Mouse (Mus musculus): ENCODE measurements around the gene Repin1. TPM values are rescaled to one million over a fixed set of nuclear protein-coding genes. Genes with fewer than 3 reads are reported as not detected.

Gene Repin1
- polyA plus RNA-seq, 1 experiment, result 8.5 TPM

DNA sequence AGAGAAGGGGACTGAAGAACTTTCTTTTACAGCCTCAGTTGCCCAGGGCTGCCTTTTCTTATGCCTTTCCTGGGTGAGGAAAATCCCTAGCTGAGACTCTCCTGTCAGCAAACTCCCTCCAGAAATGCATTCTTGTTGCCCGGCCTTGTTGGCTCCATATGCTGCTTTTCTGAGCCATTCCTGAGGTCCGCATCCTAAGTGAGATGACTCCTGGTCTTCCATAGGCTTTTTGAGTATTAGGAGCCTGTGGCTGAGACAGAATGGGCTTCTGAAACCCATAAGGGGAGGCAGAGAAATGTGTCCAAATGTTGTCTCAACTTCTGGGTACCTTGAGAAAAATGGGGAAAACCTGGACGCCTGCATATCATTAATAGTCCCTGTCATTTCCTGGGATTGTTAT lies 19.7 kb upstream of the Repin1 start:
- DNase-seq (ENCODE audit: low read depth, low spot score), result no peak
- WGBS, result 76% methylated on average over 3 of the region's 3 CpGs

DNA sequence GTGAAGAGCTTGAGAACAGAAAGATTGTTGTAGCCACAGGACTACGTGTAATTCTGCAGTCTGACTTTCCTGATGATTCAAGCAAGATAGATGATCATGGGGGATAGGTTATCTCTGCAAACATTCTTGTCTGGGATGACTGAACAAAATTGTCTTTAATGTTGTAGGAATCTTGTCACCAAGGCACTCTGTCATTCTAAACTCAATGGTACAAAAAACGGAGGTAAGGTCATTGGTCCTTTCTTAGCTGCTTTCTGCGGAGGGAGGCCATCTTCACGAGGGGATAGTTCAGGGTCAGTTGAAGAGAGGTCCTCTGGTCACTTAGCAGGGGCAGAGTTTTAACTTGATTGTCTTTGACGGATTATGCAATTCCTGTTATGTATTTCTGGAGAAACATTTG lies 14.9 kb upstream of the Repin1 start:
- no peak for DNase-seq (ENCODE audit: low read depth, low spot score)
- 47% methylated on average over 5 of the region's 5 CpGs for WGBS

- DNase-seq (ENCODE audit: low read depth, low spot score), result no peak
- 13% methylated on average over 5 of the region's 5 CpGs for WGBS
Measured at GRCm38 (mm10) chr6:48579215-48579648, 14.5 kb upstream of the Repin1 start.

- no peak for DNase-seq (ENCODE audit: low read depth, low spot score)
- 57% methylated on average over 3 of the region's 3 CpGs for WGBS
Measured at GRCm38 (mm10) chr6:48581257-48581656, 12.4 kb upstream of the Repin1 start.

- 76% methylated on average over 3 of the region's 3 CpGs for WGBS
- no peak for DNase-seq (ENCODE audit: low read depth, low spot score)
Measured at GRCm38 (mm10) chr6:48582037-48582436, 11.6 kb upstream of the Repin1 start.

DNA sequence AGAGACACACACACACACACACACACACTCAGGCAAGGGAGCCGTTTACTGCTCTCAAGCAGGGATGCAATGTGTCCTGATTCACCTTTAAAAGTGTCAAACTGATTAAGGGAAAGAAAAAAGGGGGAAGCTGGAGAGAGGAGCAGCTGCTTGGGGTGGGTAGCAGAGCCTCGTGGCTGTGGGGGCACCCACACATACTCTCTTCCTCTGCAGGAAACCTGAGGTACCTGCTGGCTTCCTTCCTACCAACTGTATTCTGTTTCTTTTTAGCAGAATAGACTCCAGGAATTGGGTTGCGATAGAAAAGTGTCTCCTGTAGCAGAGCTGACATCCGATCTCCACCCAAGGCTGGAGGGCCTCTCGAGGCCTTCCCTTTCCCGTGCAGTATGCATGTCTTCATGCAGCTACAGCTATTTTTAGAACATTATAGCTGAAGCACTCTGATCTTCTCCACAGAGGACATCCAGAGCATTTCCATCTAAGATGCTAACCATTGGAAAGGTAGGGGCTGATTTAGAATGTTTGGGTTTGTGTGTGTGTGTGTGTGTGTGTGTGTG lies 4.4 kb upstream of the Repin1 start, which contains the start of gene Gm45021:
Gene Gm45021, plus strand, starts transcription at position 417 of the 557 bp plus-strand sequence.
- 74% methylated on average over 6 of the region's 6 CpGs for WGBS
- no peak for DNase-seq (ENCODE audit: low read depth, low spot score)

- 32% methylated on average over 3 of the region's 3 CpGs for WGBS
- no peak for DNase-seq (ENCODE audit: low read depth, low spot score)
Measured at GRCm38 (mm10) chr6:48591221-48591845, 2.4 kb upstream of the Repin1 start.

- WGBS, result 61% methylated on average over 6 of the region's 6 CpGs
- no peak for DNase-seq (ENCODE audit: low read depth, low spot score)
Measured at GRCm38 (mm10) chr6:48591871-48592270, 1.8 kb upstream of the Repin1 start.

GRCm38 (mm10) chr6:48594043-48594738 lies 508 bp downstream of the Repin1 start:
- DNase-seq (ENCODE audit: low read depth, low spot score), result no peak
- under 1% methylated on average over 40 of the region's 41 CpGs for WGBS

GRCm38 (mm10) chr6:48595278-48595677 lies 1.6 kb downstream of the Repin1 start:
- 41% methylated on average over 1 of the region's 1 CpGs for WGBS
- DNase-seq (ENCODE audit: low read depth, low spot score), result no peak

- 97% methylated on average over 45 of the region's 45 CpGs for WGBS
- no peak for DNase-seq (ENCODE audit: low read depth, low spot score)
Measured at GRCm38 (mm10) chr6:48596545-48597232, 3.0 kb downstream of the Repin1 start.

- DNase-seq (ENCODE audit: low read depth, low spot score), result no peak
- 97% methylated on average over 27 of the region's 27 CpGs for WGBS
Measured at GRCm38 (mm10) chr6:48597233-48597625, 3.5 kb downstream of the Repin1 start.

GRCm38 (mm10) chr6:48600594-48600993 lies 6.9 kb downstream of the Repin1 start:
- WGBS, result 90% methylated on average over 1 of the region's 1 CpGs
- no peak for DNase-seq (ENCODE audit: low read depth, low spot score)

DNA sequence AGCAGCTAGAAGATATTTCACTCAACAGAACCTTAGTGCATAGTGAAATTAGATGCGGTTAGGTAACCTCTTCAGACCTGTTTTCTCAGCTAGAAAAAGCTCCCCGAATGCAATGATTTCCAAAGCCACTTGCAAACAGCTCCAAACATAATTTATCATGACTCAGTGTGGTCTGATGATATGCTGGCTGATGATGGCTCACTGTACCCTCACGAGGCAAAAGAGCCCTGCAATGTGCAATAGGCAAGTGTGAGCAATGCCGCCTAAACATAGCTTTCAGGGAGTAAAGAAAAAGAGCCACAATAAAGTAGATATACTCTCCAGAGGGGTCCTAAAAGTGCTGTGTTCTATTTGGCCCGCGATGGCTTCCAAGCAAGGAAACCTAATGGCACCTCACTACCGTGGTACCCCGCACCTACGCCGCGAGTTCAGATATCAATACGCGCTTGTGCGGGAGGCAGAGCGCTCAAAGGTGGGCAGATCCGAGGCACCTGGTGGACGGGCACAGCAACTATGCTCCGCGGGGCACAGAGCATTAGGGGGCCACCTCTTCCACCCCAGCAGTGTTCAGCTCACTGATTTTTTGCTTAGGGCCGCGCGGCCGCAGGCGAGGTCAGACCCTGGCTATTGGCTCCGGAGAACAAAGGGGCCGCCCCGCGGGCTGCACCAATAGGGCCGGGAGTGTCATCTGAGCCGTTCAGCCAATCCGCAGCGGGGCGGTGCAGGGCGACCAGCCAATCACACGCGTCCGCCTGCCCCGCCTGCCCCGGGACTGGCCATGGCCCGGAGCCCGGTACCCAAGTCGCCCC lies 7.8 kb downstream of the Repin1 start, which contains the start of gene Zfp775:
Gene Zfp775, plus strand, starts transcription at position 793 of the 809 bp plus-strand sequence.
- no peak for DNase-seq (ENCODE audit: low read depth, low spot score)
- 4% methylated on average over 42 of the region's 42 CpGs for WGBS

DNA sequence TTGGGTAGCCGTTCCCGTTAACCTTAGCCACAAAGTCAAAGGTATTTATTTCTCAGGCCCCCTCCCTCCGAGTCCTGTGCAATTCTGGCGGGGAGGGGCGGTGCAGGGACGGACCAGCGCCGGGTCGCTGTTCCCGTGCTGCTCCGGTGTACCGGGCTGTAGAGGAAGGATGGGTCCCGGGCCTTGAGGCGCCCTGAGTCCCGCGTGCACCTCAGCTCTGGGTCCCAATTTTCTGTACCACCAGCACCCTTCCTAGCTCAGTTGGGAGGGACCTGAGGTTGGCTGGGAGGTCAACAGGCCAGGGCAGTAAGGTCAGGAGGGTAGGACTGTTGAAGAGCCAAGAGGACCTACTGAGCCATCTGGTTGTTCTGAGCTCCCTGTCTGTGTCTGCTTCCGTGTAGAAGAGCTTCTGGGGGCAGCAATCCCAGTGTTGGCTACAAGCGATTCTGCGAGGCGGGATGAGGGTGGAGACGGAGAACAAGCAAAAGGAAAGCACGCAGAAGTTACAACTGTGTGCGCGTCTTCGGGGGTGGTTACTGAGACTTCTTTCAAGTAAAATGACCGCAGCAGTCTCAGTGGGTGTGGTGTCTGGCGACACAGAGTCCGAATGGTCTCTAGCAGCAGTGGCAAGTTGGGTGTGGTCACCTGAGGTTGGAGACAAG lies 8.5 kb downstream of the Repin1 start:
- WGBS, result 0% methylated on average over 28 of the region's 28 CpGs
- DNase-seq (ENCODE audit: low read depth, low spot score), result no peak

- 74% methylated on average over 2 of the region's 2 CpGs for WGBS
- no peak for DNase-seq (ENCODE audit: low read depth, low spot score)
Measured at GRCm38 (mm10) chr6:48608124-48608523, 14.4 kb downstream of the Repin1 start.

DNA sequence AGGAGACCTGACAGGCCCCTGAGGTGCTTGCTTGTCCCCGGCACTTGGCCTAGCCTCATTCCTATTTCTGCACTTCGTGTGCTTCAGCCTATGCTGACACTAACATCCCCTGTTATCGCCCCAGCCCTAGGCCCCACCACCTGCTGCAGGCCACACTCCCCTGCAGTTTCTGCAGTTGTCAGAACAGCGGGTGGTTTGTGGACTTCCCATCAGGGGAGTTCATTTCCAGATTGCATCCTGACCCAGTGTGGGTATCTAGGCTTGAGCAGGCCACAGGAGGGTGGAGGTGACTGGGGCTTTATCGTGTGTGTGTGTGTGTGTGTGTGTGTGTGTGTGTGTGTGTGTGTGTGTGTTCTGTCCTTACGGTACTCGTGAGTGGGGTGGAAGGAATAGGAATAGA lies 15.8 kb downstream of the Repin1 start:
- DNase-seq (ENCODE audit: low read depth, low spot score), result no peak
- WGBS, result 86% methylated on average over 7 of the region's 7 CpGs

DNA sequence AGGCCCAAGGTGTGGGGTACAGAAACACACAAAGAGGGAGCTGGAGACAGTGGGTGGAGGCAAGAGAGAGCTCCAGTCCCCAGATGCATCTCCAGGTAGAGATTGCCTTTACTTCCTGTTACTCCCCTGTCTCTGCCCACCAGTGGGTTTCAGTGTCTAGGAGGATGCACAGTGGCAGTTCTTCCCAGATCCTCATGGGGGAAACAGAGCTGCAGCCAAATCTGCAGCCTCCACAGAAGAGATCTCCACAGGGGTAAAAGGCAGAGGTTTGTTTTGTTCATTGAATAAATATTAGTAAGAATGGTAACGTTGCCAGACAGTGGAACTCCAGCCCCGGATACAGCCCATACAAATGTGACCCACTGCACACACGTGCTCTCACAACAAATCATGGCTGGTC lies 17.0 kb downstream of the Repin1 start:
- no peak for DNase-seq (ENCODE audit: low read depth, low spot score)
- WGBS, result 52% methylated on average over 3 of the region's 3 CpGs

GRCm38 (mm10) chr6:48613464-48613863 lies 19.8 kb downstream of the Repin1 start:
- 92% methylated on average over 4 of the region's 4 CpGs for WGBS
- no peak for DNase-seq (ENCODE audit: low read depth, low spot score)
